Mouse (Mus musculus) heart, embryonic 15.5 days (tissue): ENCODE measurements at regions not wholly inside any gene's neighbourhood (a gene's known extent, or its start where the extent isn't known, plus 50 kb on each side); places are given as distances from the start of the nearest gene placed in this dataset.

Experiments used
- ATAC-seq: fragments of 200-750 bp; cut with Nextera tagmentation; replicated peaks from 2 replicates; pipeline ENCODE4 v1.8.0; 2017; ENCODE audit warnings: low read depth, moderate TSS enrichment; ENCODE audit not compliant: insufficient number of reproducible peaks, insufficient read depth, low FRiP score
- H3K27ac ChIP-seq: fragments of 300-500 bp; sonication (generic); 2 replicates; pipeline ENCODE4 v1.5.1; 2015; ENCODE audit warnings: mild to moderate bottlenecking, inconsistent platforms
- H3K27me3 ChIP-seq: fragments of 300-500 bp; sonication (generic); 2 replicates; pipeline ENCODE4 v1.6.1; 2015; ENCODE audit warnings: inconsistent platforms
- H3K36me3 ChIP-seq: fragments of 300-500 bp; sonication (generic); 2 replicates; pipeline ENCODE4 v1.6.1; 2015; ENCODE audit warnings: mild to moderate bottlenecking, inconsistent platforms
- H3K4me1 ChIP-seq: fragments of 300-500 bp; sonication (generic); replicated peaks from 2 replicates; pipeline ENCODE4 v1.6.1; 2015; ENCODE audit warnings: inconsistent platforms
- H3K4me2 ChIP-seq: fragments of 300-500 bp; sonication (generic); 2 replicates; pipeline ENCODE4 v1.6.1; 2015; ENCODE audit warnings: inconsistent platforms, mild to moderate bottlenecking, moderate library complexity
- H3K4me3 ChIP-seq: fragments of 300-500 bp; sonication (generic); 2 replicates; pipeline ENCODE4 v1.5.1; 2015; ENCODE audit warnings: mild to moderate bottlenecking, inconsistent platforms
- H3K9ac ChIP-seq: fragments of 300-500 bp; sonication (generic); 2 replicates; pipeline ENCODE4 v1.6.1; 2015; ENCODE audit warnings: mild to moderate bottlenecking, inconsistent platforms
- H3K9me3 ChIP-seq: fragments of 300-500 bp; sonication (generic); replicated peaks from 2 replicates; pipeline ENCODE4 v1.6.1; 2016; ENCODE audit warnings: inconsistent platforms
- WGBS: fragments of 180-500 bp; shearing (Covaris S2); methylation state at CpG from one replicate; pipeline ENCODE4 v1.1.7; 2015; ENCODE audit warnings: mixed read lengths; 5-methylcytosine and 5-hydroxymethylcytosine counted together

DNA sequence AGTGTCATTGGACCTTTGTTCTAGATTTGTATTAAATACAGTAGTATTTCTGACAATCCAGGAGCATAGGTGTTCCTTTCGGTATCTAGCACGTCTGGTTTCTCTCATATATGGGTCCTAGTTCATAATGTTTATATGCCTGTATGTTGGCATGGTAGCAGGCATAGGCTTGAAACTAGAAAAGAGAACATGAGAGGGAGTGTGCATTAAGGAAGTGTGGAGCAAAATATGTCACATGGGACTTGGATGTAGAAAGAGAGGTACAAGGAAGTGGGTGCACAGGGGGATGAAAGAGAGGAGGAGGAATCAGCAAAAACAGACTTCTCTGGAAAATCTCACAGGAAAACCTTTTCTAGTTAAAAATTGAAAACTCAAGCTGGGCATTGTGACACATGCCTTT lies 176.2 kb upstream of the Trpm3 start:
- Histone ChIP-seq H3K4me1 (no peaks in the 10 kb centered on the region), H3K4me2 (no peak overlapping the region), H3K4me3 (no peak overlapping the region), H3K9me3 (no peaks in the 10 kb centered on the region), H3K27me3 (no peaks in the 10 kb centered on the region), H3K27ac (no peak overlapping the region), H3K9ac (no peak overlapping the region), H3K36me3 (no peaks in the 10 kb centered on the region)
- ATAC-seq: no peak
- 87% methylated on average over 2 of the region's 2 CpGs for WGBS

DNA sequence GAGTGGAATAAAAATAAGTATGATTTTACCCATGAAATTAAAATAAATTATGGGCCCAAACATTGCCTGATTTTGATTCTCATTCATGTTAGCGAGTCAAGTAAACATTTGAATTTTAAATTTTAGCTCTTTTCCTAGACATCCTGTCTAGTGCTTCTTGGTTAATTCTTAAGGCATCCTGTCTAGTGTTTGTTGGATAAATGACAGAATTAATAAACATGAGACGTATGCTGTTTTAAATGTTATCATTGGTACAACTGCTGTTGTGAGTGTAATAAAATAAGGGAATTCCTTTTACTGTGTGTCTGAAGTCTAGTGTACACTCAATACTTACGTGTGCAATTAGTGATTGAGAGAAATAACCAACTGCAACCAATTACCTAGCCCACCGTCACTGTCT lies 149.0 kb upstream of the Trpm3 start:
- Histone ChIP-seq H3K9me3 (no peaks in the 10 kb centered on the region), H3K36me3 (no peaks in the 10 kb centered on the region), H3K4me1 (no peaks in the 10 kb centered on the region), H3K27me3 (no peaks in the 10 kb centered on the region), H3K4me2 (no peak overlapping the region), H3K4me3 (no peak overlapping the region), H3K27ac (no peak overlapping the region), H3K9ac (no peak overlapping the region)
- no peak for ATAC-seq
- 82% methylated on average over 4 of the region's 4 CpGs for WGBS

DNA sequence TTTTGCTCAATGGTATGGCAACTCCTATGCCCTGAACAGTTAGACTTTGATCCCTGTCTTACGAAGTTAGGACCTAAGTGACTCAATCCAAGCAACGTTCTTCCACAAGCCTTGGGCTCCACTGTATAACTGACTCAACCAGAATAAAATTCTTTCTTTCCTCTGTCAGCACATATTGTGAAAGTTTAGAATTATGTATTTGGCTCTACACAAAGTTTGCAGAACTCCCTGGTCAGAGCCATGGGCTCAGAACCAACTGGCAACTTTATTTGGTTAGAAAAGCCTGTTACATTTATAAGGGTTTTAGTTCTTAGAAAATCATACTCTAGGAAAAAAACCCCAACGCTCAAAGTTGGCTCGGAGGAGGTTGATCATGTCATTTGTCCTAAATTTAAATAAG lies 147.9 kb upstream of the Trpm3 start:
- no peaks in the 10 kb centered on the region for H3K27me3 ChIP-seq
- no peak overlapping the region for H3K27ac ChIP-seq
- H3K9ac ChIP-seq: no peak overlapping the region
- H3K4me3 ChIP-seq: no peak overlapping the region
- no peaks in the 10 kb centered on the region for H3K4me1 ChIP-seq
- 70% methylated on average over 4 of the region's 4 CpGs for whole genome bisulfite sequencing
- ATAC-seq: no peak
- no peak overlapping the region for H3K4me2 ChIP-seq
- no peaks in the 10 kb centered on the region for H3K36me3 ChIP-seq
- no peaks in the 10 kb centered on the region for H3K9me3 ChIP-seq

DNA sequence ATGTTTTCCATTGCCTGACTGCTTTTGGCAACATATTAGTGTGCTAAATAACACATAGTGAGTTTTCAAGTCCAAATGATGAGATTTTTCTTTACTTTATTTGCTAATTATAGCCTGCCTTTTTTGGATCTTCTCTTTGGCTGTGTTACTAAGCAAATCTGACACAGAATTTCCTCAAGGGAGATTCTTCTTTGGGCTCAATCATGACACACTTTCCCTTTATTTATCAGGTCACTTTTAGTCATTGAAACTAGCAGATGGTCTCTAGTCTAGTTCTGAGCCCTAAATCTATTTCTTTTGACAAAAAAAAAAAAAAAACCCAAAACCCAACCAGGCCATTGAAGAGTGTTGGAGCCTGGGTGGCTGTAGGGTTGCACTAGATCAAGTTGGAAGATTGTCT lies 147.4 kb upstream of the Trpm3 start:
- Histone ChIP-seq H3K9ac (no peak overlapping the region), H3K4me1 (no peaks in the 10 kb centered on the region), H3K27ac (no peak overlapping the region), H3K27me3 (no peaks in the 10 kb centered on the region), H3K36me3 (no peaks in the 10 kb centered on the region), H3K4me3 (no peak overlapping the region), H3K4me2 (no peak overlapping the region), H3K9me3 (no peaks in the 10 kb centered on the region)
- ATAC-seq: no peak

DNA sequence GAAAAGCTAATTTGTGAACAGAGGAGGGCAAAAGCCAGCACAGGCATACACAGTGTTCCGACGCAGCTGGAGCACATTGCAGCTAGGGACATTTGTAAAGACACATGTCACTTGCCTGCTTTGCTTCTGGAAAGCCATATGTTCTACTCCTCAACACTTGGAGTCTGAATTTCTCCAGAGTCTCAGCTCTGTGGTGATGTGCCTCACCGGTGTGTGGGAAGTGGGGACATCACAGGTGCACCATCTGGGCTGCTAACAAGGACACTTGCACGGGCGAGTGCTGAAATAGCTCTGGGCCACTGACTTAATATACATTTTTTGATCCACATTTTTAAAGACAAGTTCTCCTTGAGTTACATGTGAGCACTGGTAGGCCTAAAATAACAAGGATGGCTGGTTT lies 139.2 kb upstream of the Trpm3 start:
- 83% methylated on average over 5 of the region's 5 CpGs for WGBS
- Histone ChIP-seq H3K27me3 (no peaks in the 10 kb centered on the region), H3K9me3 (no peaks in the 10 kb centered on the region), H3K4me2 (no peak overlapping the region), H3K36me3 (no peaks in the 10 kb centered on the region), H3K4me3 (no peak overlapping the region), H3K27ac (no peak overlapping the region), H3K9ac (no peak overlapping the region), H3K4me1 (no peaks in the 10 kb centered on the region)
- no peak for ATAC-seq

DNA sequence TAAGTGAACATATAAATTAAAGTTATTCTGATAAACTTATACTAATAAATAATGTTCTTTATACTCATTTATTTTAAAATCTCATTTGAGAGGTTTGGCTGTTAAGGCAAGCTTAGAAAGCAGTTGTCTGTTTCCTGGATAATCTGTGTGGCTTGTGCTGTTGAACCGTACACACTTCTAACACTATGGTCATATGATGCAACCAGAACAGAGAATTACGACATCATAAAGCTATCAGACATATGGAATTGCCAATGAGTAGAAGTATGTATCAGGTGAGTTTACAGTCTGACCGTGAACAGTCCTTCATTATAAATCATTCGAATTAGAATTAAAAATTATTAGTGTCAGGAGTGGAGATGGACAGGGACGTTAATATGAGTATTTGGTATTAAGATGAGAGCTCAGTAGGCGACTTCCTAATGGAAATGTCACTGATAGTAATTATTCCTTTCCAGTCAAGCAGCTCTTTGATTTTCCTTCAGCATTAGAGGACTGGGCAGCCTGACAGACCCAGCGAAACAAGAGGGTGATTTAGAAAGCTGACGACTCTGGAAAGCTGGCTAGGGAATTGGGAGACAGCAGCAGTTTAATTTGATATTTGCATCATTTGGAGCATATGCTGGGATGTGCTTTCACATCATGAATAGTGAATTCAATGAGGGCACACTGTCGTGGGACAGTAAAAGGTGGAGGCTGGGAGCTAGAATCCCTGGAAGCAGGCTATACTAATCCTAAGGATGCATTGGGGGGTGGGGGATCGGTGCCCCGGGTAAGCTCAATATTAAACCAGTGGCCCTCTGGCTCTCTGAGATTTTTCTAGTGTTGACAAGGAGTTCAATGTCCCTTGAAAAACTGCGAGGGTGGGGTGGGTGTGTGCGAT lies 130.6 kb upstream of the Trpm3 start:
- Histone ChIP-seq H3K4me3 (no peak overlapping the region), H3K9me3 (no peaks in the 10 kb centered on the region), H3K27ac (no peak overlapping the region), H3K4me2 (no peak overlapping the region), H3K9ac (no peak overlapping the region), H3K4me1 (no peaks in the 10 kb centered on the region), H3K27me3 (no peaks in the 10 kb centered on the region), H3K36me3 (no peaks in the 10 kb centered on the region)
- WGBS: 80% methylated on average over 13 of the region's 13 CpGs
- no peak for ATAC-seq

DNA sequence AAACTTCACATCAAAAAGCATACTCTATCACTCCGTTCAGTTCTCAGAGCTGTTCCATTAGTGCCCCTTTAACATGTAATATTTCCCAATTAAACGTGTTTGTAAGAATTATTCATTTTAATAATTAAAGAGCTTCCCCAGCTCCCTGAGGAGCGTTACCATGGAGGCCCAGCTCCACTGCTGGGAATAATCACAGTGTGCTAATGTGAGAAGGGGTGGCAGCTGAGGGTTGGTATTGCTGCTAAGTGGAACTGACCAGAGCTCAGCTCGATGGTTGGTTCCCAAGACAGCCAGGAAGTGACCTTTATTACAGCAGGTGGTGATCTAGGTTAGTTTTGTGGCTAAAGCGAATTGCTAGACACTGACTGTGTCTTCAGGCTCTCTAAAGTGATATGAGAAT lies 128.6 kb upstream of the Trpm3 start:
- Histone ChIP-seq H3K27me3 (no peaks in the 10 kb centered on the region), H3K4me2 (no peak overlapping the region), H3K9me3 (no peaks in the 10 kb centered on the region), H3K36me3 (no peaks in the 10 kb centered on the region), H3K4me3 (no peak overlapping the region), H3K9ac (no peak overlapping the region), H3K27ac (no peak overlapping the region), H3K4me1 (no peaks in the 10 kb centered on the region)
- 72% methylated on average over 5 of the region's 5 CpGs for WGBS
- ATAC-seq: no peak

DNA sequence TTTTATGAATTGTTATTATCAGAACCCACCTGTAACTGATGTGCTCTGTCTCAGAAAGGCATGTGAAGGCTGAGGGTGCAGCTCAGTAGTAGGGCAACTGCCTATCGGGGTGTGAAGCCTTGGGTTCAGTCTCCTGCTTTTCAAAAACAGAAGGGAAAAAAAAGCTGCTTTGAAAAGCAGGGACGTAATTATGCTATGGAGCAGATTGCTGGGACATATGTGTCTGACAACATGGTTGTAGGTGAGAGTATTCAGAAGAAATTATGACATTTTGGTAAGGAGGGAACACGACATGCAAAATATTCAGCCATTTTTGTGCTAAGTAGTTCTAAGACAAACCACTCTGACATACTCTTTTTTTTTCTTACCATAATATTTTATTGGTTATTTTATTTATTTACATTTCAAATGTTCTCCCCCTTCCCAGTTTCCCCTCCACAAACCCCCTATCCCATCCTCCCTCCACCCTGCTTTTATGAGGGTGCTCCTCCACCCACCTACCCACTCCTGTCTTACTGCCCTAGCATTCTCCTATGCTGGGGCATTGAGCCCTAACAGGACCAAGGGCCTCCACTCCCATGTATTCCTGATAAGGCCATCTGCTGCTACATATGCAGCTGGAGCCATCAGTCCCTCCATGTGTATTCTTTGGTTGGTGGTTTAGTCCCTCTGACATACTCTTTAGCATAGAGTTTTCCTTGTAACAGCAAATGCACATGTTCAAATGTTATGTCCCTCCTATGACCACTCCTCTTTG lies 122.8 kb upstream of the Trpm3 start:
- H3K27me3 ChIP-seq: no peaks in the 10 kb centered on the region
- H3K36me3 ChIP-seq: no peaks in the 10 kb centered on the region
- H3K4me2 ChIP-seq: no peak overlapping the region
- H3K9ac ChIP-seq: no peak overlapping the region
- no peak for ATAC-seq
- 84% methylated on average over 3 of the region's 3 CpGs for WGBS
- H3K4me3 ChIP-seq: no peak overlapping the region
- no peaks in the 10 kb centered on the region for H3K4me1 ChIP-seq
- no peaks in the 10 kb centered on the region for H3K9me3 ChIP-seq
- H3K27ac ChIP-seq: no peak overlapping the region

DNA sequence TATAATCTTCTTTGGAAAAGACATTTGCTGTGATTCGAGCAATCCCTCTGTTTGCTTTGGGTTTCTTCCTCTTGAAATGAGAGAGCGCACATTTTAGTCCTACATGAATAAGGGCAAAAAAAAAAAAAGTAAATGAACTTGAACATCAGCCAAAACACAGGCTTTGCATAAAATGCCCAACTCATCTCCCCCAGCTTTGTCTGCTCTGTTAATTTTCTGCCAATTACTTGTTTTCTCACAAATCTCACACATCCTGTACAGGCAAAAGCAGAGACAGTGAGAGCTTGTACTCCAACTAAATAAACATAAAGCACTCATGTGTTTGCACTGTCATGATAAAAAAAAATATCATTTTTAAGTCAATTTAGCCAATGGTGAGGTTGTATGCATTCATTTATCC lies 121.4 kb upstream of the Trpm3 start:
- Histone ChIP-seq H3K4me2 (no peak overlapping the region), H3K27me3 (no peaks in the 10 kb centered on the region)

DNA sequence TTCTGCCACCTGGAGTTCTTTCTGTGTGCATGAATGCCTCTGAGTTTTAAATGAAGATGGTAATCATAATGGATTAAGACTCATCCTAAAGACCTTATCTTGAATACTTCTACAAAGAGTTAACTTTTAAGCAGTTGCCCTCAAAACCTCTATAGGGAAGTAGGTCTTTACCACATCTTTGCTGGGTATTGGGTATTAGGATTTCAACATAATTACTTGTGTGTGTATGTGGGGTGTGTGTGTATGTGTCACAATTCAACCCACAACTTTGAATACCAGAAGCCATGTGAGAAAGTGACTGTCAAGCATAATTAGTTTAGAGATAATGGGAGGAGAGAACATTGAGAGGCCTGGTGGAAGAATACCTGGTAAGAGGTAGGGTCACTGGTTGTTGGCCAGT lies 111.3 kb upstream of the Trpm3 start:
- H3K4me3 ChIP-seq: no peak overlapping the region
- no peak for ATAC-seq
- H3K4me1 ChIP-seq: no peaks in the 10 kb centered on the region
- H3K36me3 ChIP-seq: no peaks in the 10 kb centered on the region
- no peaks in the 10 kb centered on the region for H3K9me3 ChIP-seq
- no peak overlapping the region for H3K27ac ChIP-seq
- H3K27me3 ChIP-seq: no peaks in the 10 kb centered on the region
- no peak overlapping the region for H3K9ac ChIP-seq
- no peak overlapping the region for H3K4me2 ChIP-seq

More for the DNA sequence above, 121.4 kb upstream of the Trpm3 start:
- no peaks in the 10 kb centered on the region for H3K36me3 ChIP-seq
- no peaks in the 10 kb centered on the region for H3K9me3 ChIP-seq
- no peak overlapping the region for H3K9ac ChIP-seq
- no peak overlapping the region for H3K4me3 ChIP-seq
- WGBS: 65% methylated on average over 2 of the region's 2 CpGs
- no peak for ATAC-seq
- no peak overlapping the region for H3K27ac ChIP-seq
- H3K4me1 ChIP-seq: no peaks in the 10 kb centered on the region

DNA sequence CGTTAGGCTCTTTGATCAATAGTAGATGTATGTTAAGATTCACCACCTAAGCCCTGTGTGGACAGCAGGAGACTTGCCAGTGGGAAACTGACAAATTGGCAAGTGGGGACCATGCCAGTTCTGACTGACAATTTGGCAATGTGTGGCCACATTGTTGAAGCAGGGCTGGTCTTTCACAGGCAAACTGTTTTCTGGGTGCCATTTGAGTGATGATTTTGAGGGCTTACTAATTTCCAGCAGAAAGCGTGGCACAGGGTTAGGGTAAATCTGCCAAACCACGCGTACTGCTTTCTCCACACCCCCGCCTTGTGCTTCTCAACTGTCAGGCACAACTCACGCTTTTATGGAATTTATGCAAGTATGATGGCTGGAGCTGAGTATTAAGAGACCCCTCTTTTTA lies 91.2 kb upstream of the Trpm3 start:
- no peaks in the 10 kb centered on the region for H3K36me3 ChIP-seq
- 72% methylated on average over 6 of the region's 6 CpGs for WGBS
- no peak for ATAC-seq
- H3K27me3 ChIP-seq: no peaks in the 10 kb centered on the region
- H3K4me1 ChIP-seq: no peaks in the 10 kb centered on the region
- H3K4me2 ChIP-seq: no peak overlapping the region
- H3K9ac ChIP-seq: no peak overlapping the region
- H3K27ac ChIP-seq: no peak overlapping the region
- no peak overlapping the region for H3K4me3 ChIP-seq
- H3K9me3 ChIP-seq: no peaks in the 10 kb centered on the region

DNA sequence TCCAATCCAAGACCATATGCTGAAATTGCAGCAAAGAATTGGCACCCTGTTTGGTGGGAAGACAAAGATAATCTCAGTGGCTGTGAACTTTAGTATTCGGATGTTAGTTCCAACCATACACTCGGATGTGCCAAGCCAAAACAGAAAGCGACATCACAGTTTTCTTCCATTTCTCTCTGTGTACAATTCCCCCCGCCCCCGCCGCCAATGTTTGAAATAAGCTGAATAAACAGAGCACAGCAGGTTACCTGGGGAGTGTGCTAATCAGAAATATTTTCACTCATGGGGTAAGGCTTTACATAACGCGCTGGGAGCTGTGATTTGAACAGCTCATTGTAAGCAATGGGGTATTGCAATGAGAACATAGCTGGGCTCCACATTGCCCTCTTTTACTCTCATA lies 72.5 kb upstream of the Trpm3 start:
- Histone ChIP-seq H3K36me3 (no peaks in the 10 kb centered on the region), H3K27ac (no peak overlapping the region), H3K4me3 (no peak overlapping the region), H3K27me3 (no peaks in the 10 kb centered on the region), H3K4me1 (no peaks in the 10 kb centered on the region), H3K9ac (no peak overlapping the region), H3K4me2 (no peak overlapping the region), H3K9me3 (no peaks in the 10 kb centered on the region)
- WGBS: 81% methylated on average over 8 of the region's 8 CpGs
- no peak for ATAC-seq
